Mouse (Mus musculus) C2C12 (cell line): ENCODE data around the gene Mink1. TPM values are rescaled to one million over a fixed set of nuclear protein-coding genes. Genes with fewer than 3 reads are reported as not detected.
A peak's percentile ranks its signal among the peaks of the same experiment; 100 is the strongest.

Experiments used
- H3K27me3 ChIP-seq: one replicate; pipeline ENCODE4 v1.6.1; 2011; ENCODE audit not compliant: control insufficient read depth, insufficient read depth, insufficient read length
- H3K36me3 ChIP-seq: one replicate; pipeline ENCODE4 v1.6.1; 2011; ENCODE audit not compliant: control insufficient read depth, insufficient read depth
- H3K4me3 ChIP-seq: one replicate; pipeline ENCODE4 v1.5.1; 2011; ENCODE audit warnings: mild to moderate bottlenecking, control low read depth; ENCODE audit not compliant: poor library complexity, insufficient read depth, severe bottlenecking
- H3K79me2 ChIP-seq: one replicate; pipeline ENCODE4 v1.6.1; 2011; ENCODE audit not compliant: control insufficient read depth, insufficient read depth
- H3K79me3 ChIP-seq: one replicate; pipeline ENCODE4 v1.6.1; 2011; ENCODE audit warnings: low read depth, control low read depth
- H3ac ChIP-seq: one replicate; pipeline ENCODE3; 2011; ENCODE audit warnings: low read depth; ENCODE audit not compliant: control insufficient read depth, insufficient read length
- CEBPB ChIP-seq: IDR thresholded peaks from one replicate; pipeline ENCODE4 v1.6.1; 2011; ENCODE audit warnings: low read depth, mild to moderate bottlenecking, control low read depth, moderate library complexity
- CTCF ChIP-seq: IDR thresholded peaks from one replicate; pipeline ENCODE4 v1.5.1; 2011; ENCODE audit not compliant: control insufficient read depth, insufficient read depth, insufficient read length
- FOSL1 ChIP-seq: IDR thresholded peaks from one replicate; pipeline ENCODE4 v1.8.0; 2011; ENCODE audit warnings: mild to moderate bottlenecking, low read length; ENCODE audit not compliant: poor library complexity, insufficient read depth, severe bottlenecking
- MAX ChIP-seq: IDR thresholded peaks from one replicate; pipeline ENCODE4 v1.6.1; 2011; ENCODE audit warnings: mild to moderate bottlenecking, control low read depth
- MYOD1 ChIP-seq: IDR thresholded peaks from one replicate; pipeline ENCODE4 v1.6.1; 2011; ENCODE audit warnings: low read depth; ENCODE audit not compliant: control insufficient read depth, insufficient read length
- MYOG ChIP-seq: IDR thresholded peaks from one replicate; pipeline ENCODE4 v1.6.1; 2011; ENCODE audit not compliant: control insufficient read depth, insufficient read length; ENCODE audit errors: extremely low read depth
- USF1 ChIP-seq: IDR thresholded peaks from one replicate; pipeline ENCODE4 v1.6.1; 2011; ENCODE audit warnings: low read depth, mild to moderate bottlenecking, control low read depth, moderate library complexity
- polyA plus RNA-seq: library from polyadenylated mRNA; unstranded; fragments of >200 nt; fragmentation: generic; extraction: Trizol; gene quantifications from one replicate; pipeline ENCODE4 v1.2.1, GENCODE M21; 2012; ENCODE audit warnings: missing spikeins

The Mink1 gene
- polyA plus RNA-seq, 1 experiment = 34.5 TPM

DNA sequence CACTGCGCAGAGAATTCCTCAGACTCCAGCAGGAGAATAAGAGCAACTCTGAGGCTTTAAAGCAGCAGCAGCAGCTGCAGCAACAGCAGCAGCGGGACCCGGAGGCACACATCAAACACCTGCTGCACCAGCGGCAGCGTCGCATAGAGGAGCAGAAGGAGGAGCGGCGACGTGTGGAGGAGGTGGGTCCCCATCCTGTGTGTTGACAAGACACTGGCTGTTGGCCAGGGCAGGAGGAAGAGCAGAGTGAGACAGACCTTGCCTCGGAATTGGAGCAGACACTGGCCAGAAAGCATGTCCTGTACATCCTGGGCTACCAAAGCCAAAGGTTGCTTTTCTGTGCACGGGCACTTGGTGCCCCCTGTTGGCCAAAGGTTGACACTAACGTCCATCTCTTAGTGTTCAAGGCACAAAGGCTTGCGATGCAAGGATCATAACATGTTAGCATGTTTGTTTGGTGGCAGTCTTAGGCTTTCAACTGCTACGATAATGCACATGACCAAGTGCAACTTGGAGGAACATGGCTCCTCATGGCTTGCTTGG is 42.4 kb downstream of the Mink1 start:
- TF ChIP-seq MAX (peak; percentile 57), USF1 (no peak), CTCF (peak; percentile 76)
- Histone ChIP-seq H3K36me3 (peaks cover 69% of the 10 kb centered on the region), H3K4me3 (no peak overlapping the region), H3K79me3 (no peaks in the 10 kb centered on the region), H3K79me2 (no peaks in the 10 kb centered on the region), H3ac (no peak overlapping the region), H3K27me3 (no peaks in the 10 kb centered on the region)

DNA sequence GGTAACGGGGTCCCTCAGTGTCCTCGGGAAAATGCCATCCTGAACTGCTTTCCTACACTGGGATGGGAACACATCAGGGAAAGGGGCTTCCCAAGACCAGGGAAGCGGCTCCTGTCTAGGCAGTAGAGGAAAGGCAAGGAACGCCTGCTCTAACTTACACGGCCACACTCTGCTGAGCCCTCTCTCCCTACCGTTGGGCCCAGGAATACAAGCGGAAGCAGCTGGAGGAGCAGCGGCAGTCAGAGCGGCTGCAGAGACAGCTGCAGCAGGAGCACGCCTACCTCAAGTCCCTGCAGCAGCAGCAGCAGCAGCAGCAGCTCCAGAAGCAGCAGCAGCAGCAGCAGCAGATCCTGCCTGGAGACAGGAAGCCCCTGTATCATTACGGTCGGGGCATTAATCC is 44.0 kb downstream of the Mink1 start:
- Histone ChIP-seq H3K4me3 (no peak overlapping the region), H3K36me3 (peaks cover 79% of the 10 kb centered on the region), H3K79me2 (no peaks in the 10 kb centered on the region), H3K27me3 (no peaks in the 10 kb centered on the region), H3K79me3 (no peaks in the 10 kb centered on the region), H3ac (no peak overlapping the region)
- TF ChIP-seq MYOD1 (no peak), CEBPB (no peak), MYOG (no peak), FOSL1 (no peak), MAX (no peak)

DNA sequence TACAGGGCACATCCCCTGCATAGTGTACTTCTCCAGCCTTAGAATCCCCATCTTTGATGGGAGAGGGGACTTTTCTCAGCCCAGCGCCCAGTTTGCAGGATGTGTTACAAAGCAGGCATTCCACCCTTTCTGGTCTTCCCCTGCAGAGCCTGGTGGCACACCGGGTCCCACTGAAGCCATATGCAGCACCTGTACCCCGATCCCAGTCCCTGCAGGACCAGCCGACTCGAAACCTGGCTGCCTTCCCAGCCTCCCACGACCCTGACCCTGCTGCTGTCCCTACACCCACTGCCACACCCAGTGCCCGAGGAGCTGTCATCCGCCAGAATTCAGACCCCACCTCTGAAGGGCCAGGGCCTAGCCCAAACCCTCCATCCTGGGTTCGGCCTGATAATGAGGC is 44.9 kb downstream of the Mink1 start:
- TF ChIP-seq USF1 = no peak
- Histone ChIP-seq H3K79me2 (no peaks in the 10 kb centered on the region), H3K27me3 (no peaks in the 10 kb centered on the region), H3K79me3 (no peaks in the 10 kb centered on the region), H3K36me3 (peaks cover 83% of the 10 kb centered on the region), H3ac (no peak overlapping the region), H3K4me3 (no peak overlapping the region)

- Histone ChIP-seq H3K79me3 (no peaks in the 10 kb centered on the region), H3K4me3 (no peak overlapping the region), H3K27me3 (no peaks in the 10 kb centered on the region), H3K36me3 (peaks cover 91% of the 10 kb centered on the region), H3ac (no peak overlapping the region), H3K79me2 (no peaks in the 10 kb centered on the region)
- TF ChIP-seq FOSL1 (no peak), CTCF (peak; percentile 32)
Measured at GRCm38 (mm10) chr11:70608381-70609066, 45.8 kb downstream of the Mink1 start.

GRCm38 (mm10) chr11:70610752-70611151 is 48.1 kb downstream of the Mink1 start:
- no peak overlapping the region for H3K4me3 ChIP-seq
- peaks cover 74% of the 10 kb centered on the region for H3K36me3 ChIP-seq
- no peak for TF ChIP-seq FOSL1
- no peak for TF ChIP-seq MYOD1
- TF ChIP-seq CEBPB = no peak
- H3K79me3 ChIP-seq = no peaks in the 10 kb centered on the region
- H3K79me2 ChIP-seq = no peaks in the 10 kb centered on the region
- H3K27me3 ChIP-seq = no peaks in the 10 kb centered on the region
- no peak overlapping the region for H3ac ChIP-seq

DNA sequence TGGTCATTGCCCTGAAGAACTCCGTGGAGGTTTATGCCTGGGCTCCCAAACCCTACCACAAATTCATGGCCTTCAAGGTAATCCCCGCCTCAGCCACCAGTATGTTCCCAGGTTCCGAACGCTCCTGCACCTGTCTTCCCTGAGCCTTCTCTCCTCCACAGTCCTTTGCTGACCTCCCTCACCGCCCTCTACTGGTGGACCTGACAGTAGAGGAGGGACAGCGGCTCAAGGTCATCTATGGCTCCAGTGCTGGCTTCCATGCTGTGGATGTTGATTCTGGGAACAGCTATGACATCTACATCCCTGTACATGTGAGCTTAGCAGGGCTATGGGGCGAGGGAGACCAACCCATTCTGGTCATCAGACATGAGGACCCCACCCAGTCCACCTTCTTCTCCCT is 49.8 kb downstream of the Mink1 start:
- H3K79me2 ChIP-seq = no peaks in the 10 kb centered on the region
- H3K36me3 ChIP-seq = peaks cover 59% of the 10 kb centered on the region
- no peaks in the 10 kb centered on the region for H3K27me3 ChIP-seq
- TF ChIP-seq CTCF (peak; percentile 2), MAX (no peak), USF1 (no peak), CEBPB (no peak), FOSL1 (no peak), MYOG (no peak), MYOD1 (no peak)
- no peaks in the 10 kb centered on the region for H3K79me3 ChIP-seq
- H3K4me3 ChIP-seq = no peak overlapping the region
- H3ac ChIP-seq = no peak overlapping the region

GRCm38 (mm10) chr11:70615074-70615473 is 52.4 kb downstream of the Mink1 start:
- Histone ChIP-seq H3K36me3 (peaks cover 34% of the 10 kb centered on the region), H3ac (no peak overlapping the region), H3K79me3 (no peaks in the 10 kb centered on the region), H3K27me3 (no peaks in the 10 kb centered on the region), H3K4me3 (no peak overlapping the region), H3K79me2 (no peaks in the 10 kb centered on the region)
- TF ChIP-seq MYOG (no peak), MYOD1 (no peak)
